Mouse (Mus musculus): ENCODE results near the gene Tmprss9. TPM values are rescaled to one million over a fixed set of nuclear protein-coding genes. Genes with fewer than 3 reads are reported as not detected.

Tmprss9 gene
- total RNA-seq, 2 experiments from 2014 or later, result not detected

DNA sequence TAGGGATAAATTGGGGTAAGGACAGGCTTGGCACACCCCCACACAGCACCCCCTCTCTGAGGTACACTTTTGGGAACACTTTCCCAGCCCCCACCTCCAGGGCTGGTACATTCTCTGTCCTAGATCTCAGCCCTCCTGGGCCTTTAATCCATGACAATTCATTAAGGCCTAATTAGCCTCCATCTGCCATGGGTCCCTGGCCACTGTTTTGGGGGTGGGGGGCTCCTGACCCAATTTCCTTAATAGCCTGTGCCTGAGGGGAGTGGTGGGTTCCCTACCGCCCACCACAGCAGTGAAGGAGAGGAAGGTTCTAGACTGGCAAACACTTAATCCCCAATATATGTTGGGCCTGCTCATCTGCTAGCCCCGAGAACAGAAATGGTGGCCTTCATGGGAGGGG is 30.0 kb upstream of the Tmprss9 start:
- no peak for DNase-seq
- intact Hi-C loops (cut with DNase I), result no loop called here

GRCm38 (mm10) chr10:80842334-80842733 is 29.3 kb upstream of the Tmprss9 start:
- intact Hi-C loops (cut with DNase I), result no loop called here
- no peak for DNase-seq

DNA sequence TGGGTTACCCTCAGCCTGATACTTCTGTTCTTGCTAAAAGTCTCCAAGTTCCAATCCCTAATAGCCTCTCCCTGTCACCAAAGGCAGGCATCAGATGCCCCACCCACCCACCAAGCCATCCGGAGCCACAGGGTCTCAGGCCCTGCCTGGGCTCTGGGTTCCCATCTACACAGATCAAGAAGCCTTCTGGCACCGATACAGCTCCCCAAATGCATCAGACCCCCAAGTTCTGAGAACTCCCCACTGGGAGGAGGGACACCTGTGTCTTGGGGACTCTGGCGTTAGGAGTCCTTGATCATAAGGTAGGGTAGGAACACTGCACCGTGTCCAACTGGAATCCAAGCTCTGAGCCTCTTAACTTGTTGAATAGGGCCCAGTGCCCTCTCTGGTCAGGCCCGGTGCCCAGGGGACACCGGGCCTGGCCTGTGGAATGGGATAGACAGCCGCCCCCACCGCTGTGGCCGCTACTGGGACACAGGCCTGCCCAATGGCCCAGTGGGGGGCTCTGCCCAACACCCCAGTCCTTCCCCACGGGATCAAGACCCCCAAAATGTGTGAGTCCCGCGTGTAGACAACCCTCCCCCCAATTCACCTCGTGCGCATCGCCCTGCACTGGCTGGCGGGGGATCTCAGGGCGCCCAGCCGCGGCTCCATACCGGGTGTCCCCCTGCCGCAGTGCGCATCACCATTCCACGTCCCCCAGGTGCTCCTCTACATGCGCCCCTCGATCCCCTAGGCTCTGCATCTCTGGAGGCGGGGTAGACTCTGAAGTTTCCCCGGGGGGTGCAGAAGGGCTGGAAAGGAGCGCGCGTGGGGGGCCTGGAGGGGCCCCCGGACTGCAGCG is 28.3 kb upstream of the Tmprss9 start:
- DNase-seq, result no peak
- intact Hi-C loops (cut with DNase I), result no loop called here

GRCm38 (mm10) chr10:80843931-80844547 is 27.6 kb upstream of the Tmprss9 start, which contains the start of gene Lingo3:
TSS of gene Lingo3 (minus strand) at chr10:80844039.
- DNase-seq, result no peak
- intact Hi-C loops (cut with DNase I), result no loop called here

- intact Hi-C loops (cut with DNase I), result no loop called here
- DNase-seq, result no peak
These were observed 26.5 kb upstream of the Tmprss9 start for GRCm38 (mm10) chr10:80845055-80845693.

DNA sequence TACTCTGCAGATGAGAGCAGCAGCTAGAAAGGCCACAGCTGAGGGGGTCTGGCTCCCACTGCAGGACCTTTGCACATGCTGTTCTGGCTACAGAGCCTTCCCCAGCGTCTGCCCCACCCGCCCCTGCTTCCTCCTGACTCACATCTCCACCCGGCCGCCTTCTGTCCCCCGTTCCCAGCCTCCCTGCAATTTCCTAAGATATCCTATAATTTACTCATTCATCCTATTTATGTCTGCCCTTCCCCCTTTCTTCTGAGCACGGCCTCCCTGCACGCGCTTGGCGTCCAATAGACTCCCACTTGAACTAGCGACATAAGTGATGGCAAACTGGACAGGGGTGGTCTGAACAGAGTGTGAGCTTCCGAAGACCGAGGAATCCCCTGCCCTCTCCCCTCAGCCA is 25.9 kb upstream of the Tmprss9 start:
- intact Hi-C loops (cut with DNase I), result no loop called here
- DNase-seq, result no peak

DNA sequence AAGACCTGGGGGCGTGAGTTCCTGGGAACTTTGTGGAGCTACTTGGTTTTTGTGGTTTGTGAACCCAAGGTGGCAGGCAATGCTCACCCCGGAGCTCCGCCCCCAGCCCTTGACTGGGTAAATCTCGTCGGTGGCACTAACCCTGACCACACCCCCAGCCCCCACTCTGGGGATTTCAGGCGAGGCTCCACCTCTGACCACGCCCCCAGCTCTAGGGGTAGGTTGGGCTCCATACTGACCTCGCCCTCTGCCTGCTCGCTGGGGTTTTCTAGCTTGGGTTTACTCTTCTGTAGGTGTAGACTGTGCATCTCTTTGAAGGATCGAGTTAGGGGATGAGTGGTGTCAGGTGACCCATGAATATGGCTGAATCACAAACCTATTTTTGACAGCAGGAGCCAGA is 23.1 kb upstream of the Tmprss9 start:
- peak in 1 of 2 experiments; percentile 48 for DNase-seq

GRCm38 (mm10) chr10:80854913-80855748 is 16.5 kb upstream of the Tmprss9 start, which contains the start of the genes Lsm7 and Sppl2b:
TSS of gene Lsm7 (minus strand) at chr10:80855209.
TSS of gene Sppl2b (plus strand) at chr10:80855275.
- intact Hi-C loops (cut with DNase I), result no loop called here
- peak; percentile 95 to 98 for DNase-seq

More for the DNA sequence above, 23.1 kb upstream of the Tmprss9 start:
- intact Hi-C loops (cut with DNase I), result no loop called here

GRCm38 (mm10) chr10:80855749-80856073 is 15.9 kb upstream of the Tmprss9 start:
- DNase-seq, result no peak
- intact Hi-C loops (cut with DNase I), result no loop called here

DNA sequence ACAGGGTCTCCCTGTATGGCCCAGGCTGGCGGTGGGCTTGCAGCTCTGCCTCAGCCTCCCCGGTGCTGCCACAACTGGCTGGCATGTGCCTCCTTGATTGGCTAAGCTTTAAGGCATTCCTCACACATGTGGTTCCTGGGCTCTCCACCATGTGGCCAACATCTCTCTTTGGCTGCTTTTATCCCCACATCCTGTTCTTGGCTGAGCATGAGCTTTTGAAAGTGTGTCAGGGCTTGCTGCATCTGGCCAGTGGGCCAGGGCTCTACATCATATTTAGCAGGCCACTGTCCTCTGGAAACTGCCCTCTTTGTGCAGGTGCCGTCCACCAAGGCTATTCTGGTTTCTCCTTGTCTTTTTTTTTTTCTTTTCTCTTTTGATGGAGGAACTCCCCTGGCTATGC is 15.4 kb upstream of the Tmprss9 start:
- intact Hi-C loops (cut with DNase I), result no loop called here

GRCm38 (mm10) chr10:80856908-80857307 is 14.7 kb upstream of the Tmprss9 start:
- intact Hi-C loops (cut with DNase I), result no loop called here
- no peak for DNase-seq

More for the DNA sequence above, 15.4 kb upstream of the Tmprss9 start:
- no peak for DNase-seq

GRCm38 (mm10) chr10:80857386-80857785 is 14.3 kb upstream of the Tmprss9 start:
- DNase-seq, result no peak
- intact Hi-C loops (cut with DNase I), result no loop called here

DNA sequence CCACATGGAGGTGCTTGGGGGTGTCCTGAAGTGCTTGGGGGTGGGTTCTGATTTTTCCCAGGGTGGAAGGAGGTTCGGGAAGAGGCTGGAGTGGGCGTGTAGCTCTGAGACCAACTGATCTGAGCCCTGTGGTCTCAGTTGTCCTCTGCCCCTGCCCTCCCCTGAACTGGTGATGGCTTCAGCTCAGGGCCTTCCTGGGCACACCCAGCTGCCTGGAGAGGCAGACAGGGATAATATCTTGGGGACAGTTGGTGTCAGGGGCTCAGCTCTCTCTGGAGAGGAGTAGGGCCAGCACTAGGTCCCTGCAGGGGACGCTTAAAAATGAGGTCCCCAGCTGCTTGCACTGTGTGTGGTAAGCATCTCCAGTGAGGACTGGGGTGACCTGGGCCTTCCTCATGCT is 13.8 kb upstream of the Tmprss9 start:
- intact Hi-C loops (cut with DNase I), result no loop called here
- DNase-seq, result no peak

GRCm38 (mm10) chr10:80858350-80858935 is 13.2 kb upstream of the Tmprss9 start:
- intact Hi-C loops (cut with DNase I), result no loop called here
- no peak for DNase-seq

GRCm38 (mm10) chr10:80862305-80862704 is 9.3 kb upstream of the Tmprss9 start:
- DNase-seq, result no peak
- intact Hi-C loops (cut with DNase I), result no loop called here

- intact Hi-C loops (cut with DNase I), result no loop called here
- peak; percentile 50 to 57 for DNase-seq
These were observed 7.2 kb upstream of the Tmprss9 start for GRCm38 (mm10) chr10:80864446-80864845.

DNA sequence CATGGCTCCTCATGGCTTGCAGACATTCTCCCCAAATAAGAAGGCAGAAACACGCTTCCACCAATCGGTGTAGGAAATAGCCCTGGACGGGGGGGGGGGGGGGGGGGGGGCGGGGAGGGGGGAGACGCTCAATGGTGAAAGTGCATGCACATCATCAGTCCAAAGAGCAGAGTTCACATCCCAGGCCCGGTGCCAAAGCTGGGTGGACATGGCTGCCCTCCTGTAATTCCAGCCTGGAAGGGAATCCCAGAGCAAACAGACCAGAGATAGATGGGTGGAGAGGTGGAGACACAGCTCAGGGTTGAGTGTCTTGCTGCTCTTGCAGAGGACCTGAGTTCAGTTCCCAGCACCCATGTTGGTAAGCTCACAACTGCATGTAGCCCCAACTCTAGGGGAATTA is 655 bp upstream of the Tmprss9 start:
- intact Hi-C loops (cut with DNase I), result no loop called here
- no peak for DNase-seq

- intact Hi-C loops (cut with DNase I), result no loop called here
- DNase-seq, result no peak
These were observed 2.4 kb downstream of the Tmprss9 start for GRCm38 (mm10) chr10:80874035-80874434.

GRCm38 (mm10) chr10:80876028-80876427 is 4.4 kb downstream of the Tmprss9 start:
- peak in 1 of 2 experiments; percentile 37 for DNase-seq
- intact Hi-C loops (cut with DNase I), result loop anchor here (2.0 kb wide), 1 partner anchor 53 kb away; no protein-coding TSS in a partner anchor

DNA sequence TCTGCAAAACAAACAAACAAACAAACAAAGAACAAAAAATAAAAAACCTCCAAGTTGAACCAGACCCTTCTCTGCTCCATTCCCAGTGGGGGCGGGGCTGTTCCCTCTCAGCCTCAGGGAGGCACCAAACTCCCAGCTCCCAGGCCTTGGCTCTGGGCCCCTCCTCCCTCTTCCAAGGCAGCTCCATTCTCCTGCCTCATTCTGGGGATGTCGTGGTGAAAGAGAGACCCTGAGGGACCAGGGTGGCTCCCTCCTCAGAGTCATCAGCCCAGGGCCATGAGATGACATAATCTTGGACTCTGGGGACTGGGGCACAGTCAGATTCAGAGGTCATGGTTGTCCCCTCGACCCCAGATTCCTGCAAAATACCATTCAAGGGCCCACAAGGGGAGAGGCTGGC is 4.9 kb downstream of the Tmprss9 start:
- intact Hi-C loops (cut with DNase I), result loop anchor here (2.0 kb wide), 1 partner anchor 54 kb away; no protein-coding TSS in a partner anchor

More for the DNA sequence above, 4.9 kb downstream of the Tmprss9 start:
- no peak for DNase-seq
